22 mouse cellular contexts compared by ENCODE assay signal in genomic region chr6:113329396-113329795, GRCm38 (mm10). TPM values are rescaled to one million over a fixed set of nuclear protein-coding genes. Genes with fewer than 3 reads are reported as not detected.
DNase-seq lines count a peak whose midpoint lies in the region; ATAC-seq and TF ChIP-seq lines count a peak whose summit lies in the region.
"Had no signal": no experiment of that assay in that cellular context is flagged by ENCODE, and none has a peak within 500 bp of the region (broad histone marks: within the 10 kb centered on the region; RNA-seq: fewer than 3 reads in every experiment).

No protein-coding gene starts in this region.

- H3K79me2 ChIP-seq in MEL (ENCODE audit: control insufficient read depth, insufficient read depth, low read length, poor library complexity): no peaks in the 10 kb centered on the region

- no peak overlapping the region for H3K4me2 ChIP-seq in kidney, embryonic 15.5 days
- H3K4me2 ChIP-seq in midbrain, embryonic 11.5 days: no peak overlapping the region
- H3K4me2 ChIP-seq in midbrain, embryonic 14.5 days (ENCODE audit: low read length): no peak overlapping the region
- no peak overlapping the region for H3K4me2 ChIP-seq in hindbrain, embryonic 11.5 days (replicated peaks; ENCODE audit: low read depth, low read length)

- H3K4me1 ChIP-seq in kidney, embryonic 15.5 days: peaks cover 27% of the 10 kb centered on the region
- peaks cover 63% of the 10 kb centered on the region for H3K4me1 ChIP-seq in megakaryocyte, embryonic 14.5 days
- peaks cover 7% of the 10 kb centered on the region; the same call in 1 of the 2 replicates for H3K4me1 ChIP-seq in midbrain, embryonic 11.5 days (ENCODE audit: control insufficient read depth, insufficient read depth, low read length)
- peaks cover 13% of the 10 kb centered on the region for H3K4me1 ChIP-seq in midbrain, embryonic 14.5 days (ENCODE audit: control insufficient read depth, insufficient read depth, low read length)
- H3K4me1 ChIP-seq in MEL (ENCODE audit: control insufficient read depth in 1 of 2, insufficient read depth in 2 of 2, low read length in 2 of 2): peaks cover 9 to 23% of the 10 kb centered on the region in 2 experiments
- 0 out of 2 replicates have a peak, but pooled peaks cover 2% of the 10 kb centered on the region for H3K4me1 ChIP-seq in hindbrain, embryonic 11.5 days (replicated peaks; ENCODE audit: control insufficient read depth, insufficient read depth, low read length)

- H3K9ac ChIP-seq in kidney, embryonic 15.5 days: no peak overlapping the region
- no peak overlapping the region for H3K9ac ChIP-seq in midbrain, embryonic 11.5 days (ENCODE audit: low read length)
- no peak overlapping the region for H3K9ac ChIP-seq in midbrain, embryonic 14.5 days (replicated peaks; ENCODE audit: low read length)
- H3K9ac ChIP-seq in MEL (ENCODE audit: control insufficient read depth, low read depth, low read length, poor library complexity, severe bottlenecking): no peak overlapping the region
- H3K9ac ChIP-seq in hindbrain, embryonic 11.5 days (ENCODE audit: low read depth, low read length): no peak overlapping the region

- no peak for TF ChIP-seq POLR2A in MEL (IDR thresholded peaks at IDR 0.05; ENCODE audit: control insufficient read depth in 1 of 2, insufficient read depth in 1 of 2, low read depth in 1 of 2, low read length in 2 of 2, poor library complexity in 1 of 2)

- H3K9me3 ChIP-seq in kidney, embryonic 15.5 days (replicated peaks): no peaks in the 10 kb centered on the region
- H3K9me3 ChIP-seq in megakaryocyte, embryonic 14.5 days: no peaks in the 10 kb centered on the region
- no peaks in the 10 kb centered on the region for H3K9me3 ChIP-seq in midbrain, embryonic 11.5 days (ENCODE audit: control insufficient read depth, low read length)
- H3K9me3 ChIP-seq in midbrain, embryonic 14.5 days (ENCODE audit: control insufficient read depth, low read length): no peaks in the 10 kb centered on the region
- no peaks in the 10 kb centered on the region for H3K9me3 ChIP-seq in MEL (replicated peaks; ENCODE audit: insufficient read depth, low read length)
- no peaks in the 10 kb centered on the region for H3K9me3 ChIP-seq in hindbrain, embryonic 11.5 days (ENCODE audit: control insufficient read depth, low read length)
- H3K9me3 ChIP-seq: G1E had no signal

- TF ChIP-seq EP300 in MEL (IDR thresholded peaks at IDR 0.05; ENCODE audit: low read depth in 1 of 2, low read length in 2 of 2): peak; percentile 17 to 55; a peak in 2 of 4 replicates

- no peak overlapping the region for H3K4me3 ChIP-seq in kidney, embryonic 15.5 days (replicated peaks)
- peak overlapping the region; percentile 14 for H3K4me3 ChIP-seq in megakaryocyte, embryonic 14.5 days (replicated peaks)
- no peak overlapping the region for H3K4me3 ChIP-seq in midbrain, embryonic 11.5 days (ENCODE audit: low read depth, low read length)
- H3K4me3 ChIP-seq in midbrain, embryonic 14.5 days (replicated peaks; ENCODE audit: low read depth, low read length): no peak overlapping the region
- H3K4me3 ChIP-seq in MEL (ENCODE audit: control insufficient read depth in 1 of 2, insufficient read depth in 1 of 2, low read depth in 2 of 2, low read length in 2 of 2): no peak overlapping the region
- no peak overlapping the region for H3K4me3 ChIP-seq in hindbrain, embryonic 11.5 days (ENCODE audit: low read depth, low read length)

- peak overlapping the region; percentile 4; the same call in 1 of the 2 replicates for H3K27ac ChIP-seq in kidney, embryonic 15.5 days
- H3K27ac ChIP-seq in midbrain, embryonic 11.5 days (ENCODE audit: low read depth, low read length): no peak overlapping the region
- no peak overlapping the region for H3K27ac ChIP-seq in midbrain, embryonic 14.5 days (replicated peaks; ENCODE audit: low read depth, low read length)
- peak overlapping the region; percentile 21; the same call in 1 of the 2 replicates for H3K27ac ChIP-seq in MEL (ENCODE audit: control insufficient read depth, low read depth, low read length)
- H3K27ac ChIP-seq in hindbrain, embryonic 11.5 days (ENCODE audit: low read depth, low read length): no peak overlapping the region

- TF ChIP-seq RAD21 in MEL (IDR thresholded peaks at IDR 0.05; ENCODE audit: low read depth, low read length): no peak

- peaks cover 66% of the 10 kb centered on the region for H3K36me3 ChIP-seq in kidney, embryonic 15.5 days
- H3K36me3 ChIP-seq in megakaryocyte, embryonic 14.5 days (replicated peaks; ENCODE audit: low read length): peaks cover 68% of the 10 kb centered on the region
- peaks cover 3% of the 10 kb centered on the region for H3K36me3 ChIP-seq in midbrain, embryonic 11.5 days (ENCODE audit: control insufficient read depth, insufficient read depth, low read length)
- H3K36me3 ChIP-seq in midbrain, embryonic 14.5 days (ENCODE audit: control insufficient read depth, insufficient read depth, low read length): peaks cover 33% of the 10 kb centered on the region
- peaks cover 2 to 24% of the 10 kb centered on the region in 2 experiments; a peak in 3 of 4 replicates for H3K36me3 ChIP-seq in MEL (ENCODE audit: control insufficient read depth in 1 of 2, insufficient read depth in 2 of 2, low read length in 2 of 2)
- H3K36me3 ChIP-seq in hindbrain, embryonic 11.5 days (ENCODE audit: control insufficient read depth, insufficient read depth, low read length): no peaks in the 10 kb centered on the region

- DNase-seq in kidney, adult 18-20 months: no peak
- DNase-seq in midbrain, embryonic 11.5 days (ENCODE audit: low spot score, missing footprints): peak; percentile 28
- no peak for DNase-seq in midbrain, embryonic 14.5 days
- peak; percentile 64 for DNase-seq in MEL (ENCODE audit: low read depth, low spot score)
- DNase-seq in hindbrain, embryonic 11.5 days (ENCODE audit: low spot score): no peak
- DNase-seq: adrenal gland, adult 2 months; adrenal gland, adult 8-10 months; adrenal gland, postnatal 10 days; adrenal gland, postnatal 14 days; adrenal gland, postnatal 25 days; adrenal gland, postnatal 36 days; B cell, adult 2 months; cerebellum, adult 11 months; cerebellum, adult 18-20 months had no signal

- WGBS in kidney, embryonic 15.5 days: 90% methylated on average over 1 of the region's 1 CpGs
- WGBS in midbrain, embryonic 11.5 days: 90% methylated on average over 1 of the region's 1 CpGs
- 75% methylated on average over 1 of the region's 1 CpGs for WGBS in midbrain, embryonic 14.5 days
- 93% methylated on average over 1 of the region's 1 CpGs for WGBS in hindbrain, embryonic 11.5 days

- ATAC-seq in kidney, embryonic 15.5 days (replicated peaks; ENCODE audit: low FRiP score): no peak
- ATAC-seq in megakaryocyte, adult 5-6 weeks (ENCODE audit: poor library complexity, severe bottlenecking): no peak
- ATAC-seq in midbrain, embryonic 11.5 days (ENCODE audit: low FRiP score): no peak
- no peak for ATAC-seq in midbrain, embryonic 14.5 days (ENCODE audit: low FRiP score, low TSS enrichment)
- ATAC-seq in hindbrain, embryonic 11.5 days (ENCODE audit: low FRiP score): no peak
- ATAC-seq: activated CD4-positive, CD25-positive, alpha-beta regulatory T cell, adult 4 months; CD4-positive, CD25-positive, alpha-beta regulatory T cell, adult 4 months; Patski had no signal

- H3K27me3 ChIP-seq in kidney, embryonic 15.5 days: no peaks in the 10 kb centered on the region
- H3K27me3 ChIP-seq in megakaryocyte, embryonic 14.5 days (replicated peaks): no peaks in the 10 kb centered on the region
- H3K27me3 ChIP-seq in midbrain, embryonic 11.5 days (ENCODE audit: control insufficient read depth, insufficient read depth, low read length): no peaks in the 10 kb centered on the region
- H3K27me3 ChIP-seq in midbrain, embryonic 14.5 days (ENCODE audit: control insufficient read depth, insufficient read depth, low read length): no peaks in the 10 kb centered on the region
- no peaks in the 10 kb centered on the region for H3K27me3 ChIP-seq in MEL (ENCODE audit: control insufficient read depth in 1 of 2, insufficient read depth in 2 of 2, low read length in 2 of 2)
- no peaks in the 10 kb centered on the region for H3K27me3 ChIP-seq in hindbrain, embryonic 11.5 days (ENCODE audit: control insufficient read depth, insufficient read depth, low read length)
- H3K27me3 ChIP-seq: CH12.LX, Patski had no signal

- no peak for TF ChIP-seq CTCF in MEL (IDR thresholded peaks at IDR 0.05 in 2 of 3, conservative IDR thresholded peaks at IDR 0.05 in 1 of 3; ENCODE audit: control insufficient read depth in 1 of 3, insufficient read depth in 1 of 3, low read depth in 2 of 3, low read length in 3 of 3, poor library complexity in 1 of 3, severe bottlenecking in 1 of 3)

RNA-seq across cellular contexts. Expression of gene Ogg1, which starts 2.6 kb away (rescaled TPM):
- 13.8 and 18.7 TPM in 2 replicates for polyA plus RNA-seq in kidney, embryonic 15.5 days (2015; fragmentation: Nextera tagmentation; extraction: Ambion mirVana)
- polyA plus RNA-seq in megakaryocyte, embryonic 14.5 days (2012; ENCODE audit: insufficient read depth, low replicate concordance): 13.9 and 21.9 TPM in 2 replicates
- total RNA-seq in megakaryocyte, adult 5-6 weeks (2015): 10.6 and 12.0 TPM in 2 replicates
- total RNA-seq in megakaryocyte, adult 5-6 weeks (2017): 5.5 and 10.3 TPM in 2 replicates
- 12.2 and 13.8 TPM in 2 replicates for polyA plus RNA-seq in midbrain, embryonic 11.5 days (2014; fragmentation: Nextera tagmentation; extraction: Ambion mirVana)
- polyA plus RNA-seq in midbrain, embryonic 14.5 days (2014; fragmentation: Nextera tagmentation; extraction: Ambion mirVana): 9.2 and 9.8 TPM in 2 replicates
- total RNA-seq in MEL (2012; rRNA removed): 8.7 and 9.2 TPM in 2 replicates
- polyA plus RNA-seq in MEL (2012; ENCODE audit: insufficient read depth in 1 of 2, insufficient read length in 2 of 2, low read depth in 1 of 2, low replicate concordance in 2 of 2, missing spikeins in 1 of 2): 10 to 100 TPM in 1 of 2 experiments, not detected in 1; 20.0 TPM
- polyA plus RNA-seq in hindbrain, embryonic 11.5 days (2014; fragmentation: Nextera tagmentation; extraction: Ambion mirVana): 10.5 and 10.6 TPM in 2 replicates

RNA-seq across cellular contexts. Expression of gene Camk1, which starts 14.4 kb away (rescaled TPM):
- polyA plus RNA-seq in kidney, embryonic 15.5 days (2015; fragmentation: Nextera tagmentation; extraction: Ambion mirVana): 103 and 111 TPM in 2 replicates
- 20.3 and 31.4 TPM in 2 replicates for polyA plus RNA-seq in megakaryocyte, embryonic 14.5 days (2012; ENCODE audit: insufficient read depth, low replicate concordance)
- total RNA-seq in megakaryocyte, adult 5-6 weeks (2015): 31.8 and 39.6 TPM in 2 replicates
- total RNA-seq in megakaryocyte, adult 5-6 weeks (2017): 57.6 and 68.3 TPM in 2 replicates
- 61.6 and 65.4 TPM in 2 replicates for polyA plus RNA-seq in midbrain, embryonic 11.5 days (2014; fragmentation: Nextera tagmentation; extraction: Ambion mirVana)
- polyA plus RNA-seq in midbrain, embryonic 14.5 days (2014; fragmentation: Nextera tagmentation; extraction: Ambion mirVana): 101 and 108 TPM in 2 replicates
- 5.3 and 7.9 TPM in 2 replicates for total RNA-seq in MEL (2012; rRNA removed)
- polyA plus RNA-seq in MEL (2012; ENCODE audit: insufficient read depth in 1 of 2, insufficient read length in 2 of 2, low read depth in 1 of 2, low replicate concordance in 2 of 2, missing spikeins in 1 of 2): 10 to 100 TPM in 1 of 2 experiments, not detected in 1; 13.3 TPM
- polyA plus RNA-seq in hindbrain, embryonic 11.5 days (2014; fragmentation: Nextera tagmentation; extraction: Ambion mirVana): 56.3 and 57.7 TPM in 2 replicates

RNA-seq across cellular contexts. Expression of gene Brpf1, which starts 22.5 kb away (rescaled TPM):
- 19.2 and 20.4 TPM in 2 replicates for polyA plus RNA-seq in kidney, embryonic 15.5 days (2015; fragmentation: Nextera tagmentation; extraction: Ambion mirVana)
- 10.2 and 16.6 TPM in 2 replicates for polyA plus RNA-seq in megakaryocyte, embryonic 14.5 days (2012; ENCODE audit: insufficient read depth, low replicate concordance)
- total RNA-seq in megakaryocyte, adult 5-6 weeks (2015): 47.0 and 47.6 TPM in 2 replicates
- 54.7 and 64.4 TPM in 2 replicates for total RNA-seq in megakaryocyte, adult 5-6 weeks (2017)
- polyA plus RNA-seq in midbrain, embryonic 11.5 days (2014; fragmentation: Nextera tagmentation; extraction: Ambion mirVana): 20.1 and 22.8 TPM in 2 replicates
- 15.6 and 22.8 TPM in 2 replicates for polyA plus RNA-seq in midbrain, embryonic 14.5 days (2014; fragmentation: Nextera tagmentation; extraction: Ambion mirVana)
- 29.8 and 32.6 TPM in 2 replicates for total RNA-seq in MEL (2012; rRNA removed)
- 10 to 100 TPM; 44.9 to 46.8 TPM for polyA plus RNA-seq in MEL (2012; ENCODE audit: insufficient read depth in 1 of 2, insufficient read length in 2 of 2, low read depth in 1 of 2, low replicate concordance in 2 of 2, missing spikeins in 1 of 2)
- polyA plus RNA-seq in hindbrain, embryonic 11.5 days (2014; fragmentation: Nextera tagmentation; extraction: Ambion mirVana): 19.4 and 22.0 TPM in 2 replicates

RNA-seq across cellular contexts. Expression of gene Cpne9, which starts 47.3 kb away (rescaled TPM):
- polyA plus RNA-seq in kidney, embryonic 15.5 days (2015; fragmentation: Nextera tagmentation; extraction: Ambion mirVana): 0.05 and 0.18 TPM in 2 replicates
- 0.43 and 2.3 TPM in 2 replicates for polyA plus RNA-seq in megakaryocyte, embryonic 14.5 days (2012; ENCODE audit: insufficient read depth, low replicate concordance)
- 0.20 and 0.30 TPM in 2 replicates for total RNA-seq in megakaryocyte, adult 5-6 weeks (2015)
- total RNA-seq in megakaryocyte, adult 5-6 weeks (2017): 0.15 and 0.45 TPM in 2 replicates
- polyA plus RNA-seq in midbrain, embryonic 11.5 days (2014; fragmentation: Nextera tagmentation; extraction: Ambion mirVana): 0.07 and 0.08 TPM in 2 replicates
- 4.7 and 5.5 TPM in 2 replicates for polyA plus RNA-seq in midbrain, embryonic 14.5 days (2014; fragmentation: Nextera tagmentation; extraction: Ambion mirVana)
- 0.72 and 1.6 TPM in 2 replicates for total RNA-seq in MEL (2012; rRNA removed)
- polyA plus RNA-seq in MEL (2012; ENCODE audit: insufficient read depth in 1 of 2, insufficient read length in 2 of 2, low read depth in 1 of 2, low replicate concordance in 2 of 2, missing spikeins in 1 of 2): 1 to 10 TPM in 1 of 2 experiments, not detected in 1; 1.3 TPM
- polyA plus RNA-seq in hindbrain, embryonic 11.5 days (2014; fragmentation: Nextera tagmentation; extraction: Ambion mirVana): 0.24 and 0.29 TPM in 2 replicates

RNA-seq across cellular contexts. Expression of gene Tada3, which starts 48.3 kb away (rescaled TPM):
- polyA plus RNA-seq in kidney, embryonic 15.5 days (2015; fragmentation: Nextera tagmentation; extraction: Ambion mirVana): 56.7 and 62.1 TPM in 2 replicates
- polyA plus RNA-seq in megakaryocyte, embryonic 14.5 days (2012; ENCODE audit: insufficient read depth, low replicate concordance): 34.8 and 158 TPM in 2 replicates
- 20.1 and 23.6 TPM in 2 replicates for total RNA-seq in megakaryocyte, adult 5-6 weeks (2015)
- 14.1 and 15.9 TPM in 2 replicates for total RNA-seq in megakaryocyte, adult 5-6 weeks (2017)
- 59.3 and 62.4 TPM in 2 replicates for polyA plus RNA-seq in midbrain, embryonic 11.5 days (2014; fragmentation: Nextera tagmentation; extraction: Ambion mirVana)
- 72.2 and 81.9 TPM in 2 replicates for polyA plus RNA-seq in midbrain, embryonic 14.5 days (2014; fragmentation: Nextera tagmentation; extraction: Ambion mirVana)
- total RNA-seq in MEL (2012; rRNA removed): 25.0 and 26.1 TPM in 2 replicates
- polyA plus RNA-seq in MEL (2012; ENCODE audit: insufficient read depth in 1 of 2, insufficient read length in 2 of 2, low read depth in 1 of 2, low replicate concordance in 2 of 2, missing spikeins in 1 of 2): 10 to 100 TPM in 1 of 2 experiments, not detected in 1; 62.2 TPM
- 56.3 and 60.2 TPM in 2 replicates for polyA plus RNA-seq in hindbrain, embryonic 11.5 days (2014; fragmentation: Nextera tagmentation; extraction: Ambion mirVana)

Comparison
In these comparisons a context has a peak if more than half of its experiments do, and no peak if none do; other contexts are left out.
1. DNase-seq: peak in midbrain, embryonic 11.5 days (single experiment) and MEL (single experiment); none in kidney, adult 18-20 months (single experiment), midbrain, embryonic 14.5 days (single experiment) and hindbrain, embryonic 11.5 days (single experiment).
2. H3K27ac ChIP-seq: peak in kidney, embryonic 15.5 days (single experiment) and MEL (single experiment); none in midbrain, embryonic 11.5 days (single experiment), midbrain, embryonic 14.5 days (single experiment) and hindbrain, embryonic 11.5 days (single experiment).